Mouse (Mus musculus): Measurements from ENCODE around the gene Phf6. TPM values are rescaled to one million over a fixed set of nuclear protein-coding genes. Genes with fewer than 3 reads are reported as not detected.
"Not testable (repeated sequence)": the region's sequence is repeated elsewhere in the genome, so short reads cannot be mapped to it uniquely, and the experiment has no call there.

Phf6 gene
- polyA plus RNA-seq, 1 experiment from 2014 or later, result 8.1 TPM

GRCm38 (mm10) chrX:53004887-53005286, 92.8 kb downstream of the Phf6 start:
- not testable (repeated sequence) for H3K36me3 ChIP-seq (ENCODE audit: insufficient read depth, low read length); H3K4me1 ChIP-seq (ENCODE audit: insufficient read depth, low read depth, low read length); H3K4me3 ChIP-seq (ENCODE audit: low read depth, low read length); H3K9ac ChIP-seq (replicated peaks; ENCODE audit: low read depth); H3K27me3 ChIP-seq (replicated peaks; ENCODE audit: insufficient read depth, low read length); H3K9me3 ChIP-seq (ENCODE audit: low read length); DNase-seq (ENCODE audit: low spot score); H3K4me2 ChIP-seq (replicated peaks; ENCODE audit: low read depth, low read length); ATAC-seq; H3K27ac ChIP-seq (ENCODE audit: low read length)
- peak; percentile 35 for TF ChIP-seq CTCF (IDR thresholded peaks at IDR 0.05)
- WGBS, result 57% methylated on average over 4 of the region's 4 CpGs

GRCm38 (mm10) chrX:53006062-53006461, 94.0 kb downstream of the Phf6 start:
- no peaks in the 10 kb centered on the region for H3K36me3 ChIP-seq (ENCODE audit: insufficient read depth, low read length)
- H3K9ac ChIP-seq (replicated peaks; ENCODE audit: low read depth), result no peak overlapping the region
- no peaks in the 10 kb centered on the region for H3K4me1 ChIP-seq (ENCODE audit: insufficient read depth, low read depth, low read length)
- H3K27me3 ChIP-seq (replicated peaks; ENCODE audit: insufficient read depth, low read length), result no peaks in the 10 kb centered on the region
- no peak overlapping the region for H3K4me2 ChIP-seq (replicated peaks; ENCODE audit: low read depth, low read length)
- ATAC-seq (no peak), DNase-seq (ENCODE audit: low spot score) (peak; percentile 60)
- H3K9me3 ChIP-seq (ENCODE audit: low read length), result no peaks in the 10 kb centered on the region
- 30% methylated on average over 3 of the region's 3 CpGs for WGBS
- no peak overlapping the region for H3K27ac ChIP-seq (ENCODE audit: low read length)
- H3K4me3 ChIP-seq (ENCODE audit: low read depth, low read length), result no peak overlapping the region
- peak; percentile 76 for TF ChIP-seq CTCF (IDR thresholded peaks at IDR 0.05)
- TF ChIP-seq EP300 (IDR thresholded peaks at IDR 0.05), result no peak

Other genes with a start within 250 kb of the Phf6 start
- gene Ccdc160, start 121.1 kb upstream of the Phf6 start, polyA plus RNA-seq (2015; fragmentation: Nextera tagmentation; extraction: Ambion mirVana), result 2.5 and 3.0 TPM in 2 replicates
- gene Hprt, start 75.9 kb downstream of the Phf6 start, polyA plus RNA-seq (2015; fragmentation: Nextera tagmentation; extraction: Ambion mirVana), result 127 and 133 TPM in 2 replicates

Measured in lung, postnatal 0 days (tissue).